Mouse (Mus musculus) CH12.LX (cell line): ENCODE results near the gene March6. TPM values are rescaled to one million over a fixed set of nuclear protein-coding genes. Genes with fewer than 3 reads are reported as not detected.
A peak's percentile ranks its signal among the peaks of the same experiment; 100 is the strongest.

ENCODE experiments used
- DNase-seq: peaks from one replicate; pipeline ENCODE4 v3.0.0-alpha.2; 2013; ENCODE audit errors: extremely low read depth
- H3K27ac ChIP-seq: 2 replicates; pipeline ENCODE4 v1.5.1; 2012; ENCODE audit warnings: low read depth, mild to moderate bottlenecking, control low read depth, moderate library complexity; ENCODE audit not compliant: insufficient read depth
- H3K27me3 ChIP-seq: replicated peaks from 2 replicates; pipeline ENCODE3; 2012; ENCODE audit warnings: inconsistent platforms
- H3K36me3 ChIP-seq, 2 experiments: replicated peaks in 1 of 2; 2 replicates each; pipeline versions ENCODE3 to v1.6.1; 2012; ENCODE audit warnings: inconsistent platforms in 1 of 2, low read length in 1 of 2, mild to moderate bottlenecking in 1 of 2, mixed read lengths in 1 of 2, moderate library complexity in 1 of 2; ENCODE audit not compliant: control insufficient read depth in 1 of 2, insufficient read depth in 1 of 2
- H3K4me1 ChIP-seq, 2 experiments: 2 replicates each; pipeline ENCODE4 v1.6.1; 2012; ENCODE audit warnings: inconsistent platforms in 1 of 2, moderate library complexity in 1 of 2; ENCODE audit not compliant: insufficient read depth in 2 of 2, control insufficient read depth in 1 of 2
- H3K4me2 ChIP-seq: 2 replicates; pipeline ENCODE4 v1.6.1; 2012; ENCODE audit warnings: low read depth, mild to moderate bottlenecking, control low read depth; ENCODE audit not compliant: poor library complexity, insufficient read depth, severe bottlenecking
- H3K4me3 ChIP-seq, 3 experiments: fragments of 150-350 bp in 1 of 3; sonication (generic) in 1 of 3; replicated peaks in 1 of 3; 2 replicates each; pipeline versions ENCODE3 to v1.5.1; 2011 to 2012; ENCODE audit warnings: low read depth in 2 of 3, low read length in 2 of 3, mild to moderate bottlenecking in 2 of 3, moderate library complexity in 2 of 3, control low read depth in 1 of 3, improper control_type of control experiment in 1 of 3, inconsistent platforms in 1 of 3, mixed read lengths in 1 of 3; ENCODE audit not compliant: poor library complexity in 1 of 3
- H3K79me2 ChIP-seq: replicated peaks from 2 replicates; pipeline ENCODE4 v1.6.1; 2012; ENCODE audit warnings: mild to moderate bottlenecking, moderate library complexity; ENCODE audit not compliant: control insufficient read depth, poor library complexity, insufficient read depth, severe bottlenecking; ENCODE audit errors: extremely low read depth
- H3K9ac ChIP-seq: 2 replicates; pipeline ENCODE4 v1.6.1; 2012; ENCODE audit warnings: low read depth, mild to moderate bottlenecking, control low read depth, moderate library complexity; ENCODE audit not compliant: insufficient read depth
- H3K9me3 ChIP-seq: replicated peaks from 2 replicates; pipeline ENCODE3; 2012; ENCODE audit warnings: low read length, inconsistent platforms, mixed read lengths
- BHLHE40 ChIP-seq: IDR thresholded peaks from 2 replicates; pipeline ENCODE4 v1.6.1; 2011; ENCODE audit warnings: mild to moderate bottlenecking, low read depth, low read length, improper control_type of control experiment
- CHD1 ChIP-seq: IDR thresholded peaks from 2 replicates; pipeline ENCODE4 v1.6.1; 2012; ENCODE audit warnings: low read depth, low read length, improper control_type of control experiment, inconsistent platforms
- CHD2 ChIP-seq: IDR thresholded peaks from 2 replicates; pipeline ENCODE4 v1.6.1; 2011; ENCODE audit warnings: low read length, improper control_type of control experiment
- CTCF ChIP-seq, 2 experiments: IDR thresholded peaks in 1 of 2; conservative IDR thresholded peaks in 1 of 2; 2 replicates each; pipeline ENCODE4 v1.5.1; 2011 to 2012; ENCODE audit warnings: low read depth in 2 of 2, low read length in 2 of 2, improper control_type of control experiment in 1 of 2, inconsistent platforms in 1 of 2, mild to moderate bottlenecking in 1 of 2, moderate library complexity in 1 of 2
- E2F4 ChIP-seq: IDR thresholded peaks from 2 replicates; pipeline ENCODE4 v1.6.1; 2011; ENCODE audit warnings: low read depth, low read length, improper control_type of control experiment; ENCODE audit not compliant: insufficient replicate concordance
- ELF1 ChIP-seq: IDR thresholded peaks from 2 replicates; pipeline ENCODE4 v1.6.1; 2014; ENCODE audit warnings: low read depth, mild to moderate bottlenecking, inconsistent platforms, low read length, improper control_type of control experiment
- EP300 ChIP-seq: IDR thresholded peaks from 2 replicates; pipeline ENCODE4 v1.6.1; 2011; ENCODE audit warnings: low read length, improper control_type of control experiment
- ETS1 ChIP-seq: conservative IDR thresholded peaks from 2 replicates; pipeline ENCODE4 v1.6.1; 2012; ENCODE audit warnings: low read depth, mild to moderate bottlenecking, inconsistent platforms, low read length, improper control_type of control experiment, moderate library complexity
- GABPA ChIP-seq: IDR thresholded peaks from 2 replicates; pipeline ENCODE4 v1.6.1; 2012; ENCODE audit warnings: low read depth, low read length, improper control_type of control experiment, inconsistent platforms; ENCODE audit not compliant: insufficient replicate concordance
- HCFC1 ChIP-seq: IDR thresholded peaks from 2 replicates; pipeline ENCODE4 v1.6.1; 2012; ENCODE audit warnings: low read depth, mild to moderate bottlenecking, inconsistent platforms, low read length, improper control_type of control experiment
- IRF4 ChIP-seq: IDR thresholded peaks from 2 replicates; pipeline ENCODE4 v1.6.1; 2014; ENCODE audit warnings: low read depth, mild to moderate bottlenecking, inconsistent platforms, low read length, improper control_type of control experiment
- JUN ChIP-seq: IDR thresholded peaks from 2 replicates; pipeline ENCODE4 v1.6.1; 2011; ENCODE audit warnings: low read depth, mild to moderate bottlenecking, low read length, improper control_type of control experiment, moderate library complexity; ENCODE audit not compliant: insufficient read depth
- JUND ChIP-seq: conservative IDR thresholded peaks from 2 replicates; pipeline ENCODE4 v1.6.1; 2011; ENCODE audit warnings: low read depth, low read length, improper control_type of control experiment
- KAT2A ChIP-seq: IDR thresholded peaks from 2 replicates; pipeline ENCODE4 v1.6.1; 2012; ENCODE audit warnings: low read length, improper control_type of control experiment, inconsistent platforms; ENCODE audit not compliant: insufficient replicate concordance
- MAFK ChIP-seq: IDR thresholded peaks from 2 replicates; pipeline ENCODE4 v1.6.1; 2011; ENCODE audit warnings: low read length, improper control_type of control experiment; ENCODE audit not compliant: insufficient replicate concordance
- MAX ChIP-seq: IDR thresholded peaks from 2 replicates; pipeline ENCODE4 v1.6.1; 2011; ENCODE audit warnings: low read length, improper control_type of control experiment
- MAZ ChIP-seq: IDR thresholded peaks from 2 replicates; pipeline ENCODE4 v1.6.1; 2012; ENCODE audit warnings: low read depth, mild to moderate bottlenecking, inconsistent platforms, low read length, improper control_type of control experiment, moderate library complexity
- MEF2A ChIP-seq: IDR thresholded peaks from 2 replicates; pipeline ENCODE4 v1.6.1; 2014; ENCODE audit warnings: low read depth, mild to moderate bottlenecking, inconsistent platforms, low read length, improper control_type of control experiment, borderline replicate concordance
- MXI1 ChIP-seq: IDR thresholded peaks from 2 replicates; pipeline ENCODE4 v1.6.1; 2011; ENCODE audit warnings: mild to moderate bottlenecking, low read depth, low read length, improper control_type of control experiment
- MYC ChIP-seq: IDR thresholded peaks from 2 replicates; pipeline ENCODE4 v1.6.1; 2011; ENCODE audit warnings: low read depth, mild to moderate bottlenecking, improper control_type of control experiment, low read length
- NELFE ChIP-seq: IDR thresholded peaks from 2 replicates; pipeline ENCODE4 v1.6.1; 2011; ENCODE audit warnings: low read depth, low read length, improper control_type of control experiment
- NRF1 ChIP-seq: IDR thresholded peaks from 2 replicates; pipeline ENCODE4 v1.6.1; 2014; ENCODE audit warnings: low read depth, mild to moderate bottlenecking, inconsistent platforms, low read length, improper control_type of control experiment, moderate library complexity
- PAX5 ChIP-seq: IDR thresholded peaks from 2 replicates; pipeline ENCODE4 v1.6.1; 2012; ENCODE audit warnings: low read length, inconsistent platforms, mixed read lengths
- POLR2A ChIP-seq: IDR thresholded peaks from 2 replicates; pipeline ENCODE4 v1.6.1; 2011; ENCODE audit warnings: low read depth, mild to moderate bottlenecking, improper control_type of control experiment, low read length
- POLR2AphosphoS2 ChIP-seq: IDR thresholded peaks from 2 replicates; pipeline ENCODE4 v1.6.1; 2011; ENCODE audit warnings: low read depth, low read length, improper control_type of control experiment
- RAD21 ChIP-seq: IDR thresholded peaks from 2 replicates; pipeline ENCODE4 v1.6.1; 2011; ENCODE audit warnings: low read depth, mild to moderate bottlenecking, low read length, improper control_type of control experiment, moderate library complexity
- RCOR1 ChIP-seq: conservative IDR thresholded peaks from 2 replicates; pipeline ENCODE4 v1.6.1; 2012; ENCODE audit warnings: low read depth, mild to moderate bottlenecking, inconsistent platforms, low read length, improper control_type of control experiment
- SIN3A ChIP-seq: IDR thresholded peaks from 2 replicates; pipeline ENCODE4 v1.6.1; 2012; ENCODE audit warnings: low read length, improper control_type of control experiment, inconsistent platforms
- SMC3 ChIP-seq: IDR thresholded peaks from 2 replicates; pipeline ENCODE4 v1.6.1; 2011; ENCODE audit warnings: low read depth, low read length, improper control_type of control experiment
- TBP ChIP-seq: conservative IDR thresholded peaks from 2 replicates; pipeline ENCODE4 v1.6.1; 2011; ENCODE audit warnings: low read depth, low read length, improper control_type of control experiment
- TCF12 ChIP-seq: IDR thresholded peaks from 2 replicates; pipeline ENCODE4 v1.6.1; 2014; ENCODE audit warnings: low read depth, mild to moderate bottlenecking, inconsistent platforms, low read length, improper control_type of control experiment
- UBTF ChIP-seq: IDR thresholded peaks from 2 replicates; pipeline ENCODE4 v1.6.1; 2012; ENCODE audit warnings: low read depth, mild to moderate bottlenecking, inconsistent platforms, low read length, improper control_type of control experiment, moderate library complexity
- USF1 ChIP-seq: IDR thresholded peaks from 2 replicates; pipeline ENCODE4 v1.6.1; 2014; ENCODE audit warnings: low read depth, mild to moderate bottlenecking, inconsistent platforms, low read length, improper control_type of control experiment
- USF2 ChIP-seq: conservative IDR thresholded peaks from 2 replicates; pipeline ENCODE4 v1.6.1; 2011; ENCODE audit warnings: low read depth, low read length, improper control_type of control experiment
- ZC3H11A ChIP-seq: IDR thresholded peaks from 2 replicates; pipeline ENCODE4 v1.6.1; 2012; ENCODE audit warnings: low read depth, mild to moderate bottlenecking, inconsistent platforms, low read length, improper control_type of control experiment
- ZKSCAN1 ChIP-seq: IDR thresholded peaks from 2 replicates; pipeline ENCODE4 v1.6.1; 2012; ENCODE audit warnings: low read depth, inconsistent platforms, low read length, improper control_type of control experiment, borderline replicate concordance
- ZMIZ1 ChIP-seq: IDR thresholded peaks from 2 replicates; pipeline ENCODE4 v1.6.1; 2012; ENCODE audit warnings: low read depth, mild to moderate bottlenecking, inconsistent platforms, low read length, improper control_type of control experiment
- ZNF384 ChIP-seq: IDR thresholded peaks from 2 replicates; pipeline ENCODE4 v1.6.1; 2012; ENCODE audit warnings: low read depth, low read length, improper control_type of control experiment, inconsistent platforms
- dilution Hi-C: fragments of 300-500 bp; cut with MboI; formaldehyde crosslinking; loops from 2 replicates; pipeline ENCODE4 v1.14.3; 2020; ENCODE audit warnings: low sequenced_read_pairs; ENCODE audit not compliant: extremely low pct_unique_long_range_greater_than_20kb, extremely low pct_ligation_motif_present
- in situ Hi-C: fragments of 300-500 bp; cut with MboI; formaldehyde crosslinking; loops from 3 replicates; pipeline ENCODE4 v1.14.3; 2019; ENCODE audit warnings: low sequenced_read_pairs, low pct_ligation_motif_present, low pct_unique_long_range_greater_than_20kb, mixed read lengths
- polyA plus RNA-seq: library from polyadenylated mRNA; unstranded; fragments of >175 nt; gene quantifications from 2 replicates; pipeline ENCODE4 v1.2.1, GENCODE M21; 2012; ENCODE audit warnings: low read depth; ENCODE audit not compliant: insufficient read length
- total RNA-seq, 2 experiments: library from RNA; depleted of rRNA; stranded (reverse); fragments of 300-350 nt in 1 of 2; fragments of >200 nt in 1 of 2; gene quantifications; 2 replicates each; pipeline ENCODE4 v1.2.3; 2012 to 2014

Gene March6
- total and polyA plus RNA-seq, 3 experiments, result 18.3 to 41.4 (median 29.1) TPM

- Histone ChIP-seq H3K27me3 (no peaks in the 10 kb centered on the region), H3K36me3 (no peaks in the 10 kb centered on the region), H3K79me2 (no peaks in the 10 kb centered on the region), H3K9ac (no peak overlapping the region), H3K4me1 (peaks cover 15 to 39% of the 10 kb centered on the region in 2 experiments), H3K4me3 (no peak overlapping the region), H3K9me3 (peaks cover 4% of the 10 kb centered on the region), H3K4me2 (peak overlapping the region; percentile 69), H3K27ac (no peak overlapping the region)
- peak; percentile 88 for DNase-seq
- in situ Hi-C loops, result no loop called here
- dilution Hi-C loops, result no loop called here
- no peak for TF ChIP-seq USF1
- TF ChIP-seq JUN, result no peak
- TF ChIP-seq E2F4, result no peak
- peak; percentile 70 for TF ChIP-seq TCF12
- peak; percentile 70; the same call in 1 of the 2 replicates for TF ChIP-seq CHD2
- no peak for TF ChIP-seq TBP
- TF ChIP-seq MEF2A, result peak; percentile 72; the same call in 1 of the 2 replicates
- peak; percentile 98 for TF ChIP-seq ZNF384
- no peak for TF ChIP-seq POLR2A
- TF ChIP-seq PAX5, result no peak
- no peak for TF ChIP-seq ZC3H11A
- no peak for TF ChIP-seq NELFE
- no peak for TF ChIP-seq HCFC1
- no peak for TF ChIP-seq SMC3
- no peak for TF ChIP-seq NRF1
- no peak for TF ChIP-seq KAT2A
- TF ChIP-seq ETS1, result peak; percentile 70
- TF ChIP-seq RAD21, result no peak
- TF ChIP-seq POLR2AphosphoS2, result no peak
- TF ChIP-seq ELF1, result no peak
- no peak for TF ChIP-seq ZMIZ1
- TF ChIP-seq MXI1, result peak; percentile 18; the same call in 1 of the 2 replicates
- TF ChIP-seq MYC, result no peak
- peak; percentile 42; the same call in 1 of the 2 replicates for TF ChIP-seq MAFK
- peak; percentile 96 for TF ChIP-seq MAZ
- no peak for TF ChIP-seq USF2
- peak; percentile 92 for TF ChIP-seq IRF4
- TF ChIP-seq SIN3A, result no peak; the same call in 1 of the 2 replicates
- peak; percentile 84 for TF ChIP-seq EP300
- TF ChIP-seq GABPA, result no peak
- TF ChIP-seq RCOR1, result no peak
- TF ChIP-seq CTCF (conservative IDR thresholded peaks at IDR 0.05 in 1 of 2, IDR thresholded peaks at IDR 0.05 in 1 of 2; ENCODE audit: low read depth in 2 of 2, low read length in 2 of 2), result no peak
- peak; percentile 65 for TF ChIP-seq BHLHE40
- no peak for TF ChIP-seq CHD1
- TF ChIP-seq UBTF, result no peak
- peak; percentile 57 for TF ChIP-seq JUND
- no peak for TF ChIP-seq ZKSCAN1
- 0 out of 2 replicates have a peak, but pooled peaks have one; percentile 28 for TF ChIP-seq MAX
Observed at GRCm38 (mm10) chr15:31542013-31542958, 11.4 kb upstream of the March6 start.
